Comparison of ENCODE assay signal across 15 mouse cellular contexts in genomic region chr16:40891338-40891737, GRCm38 (mm10).
DNase-seq lines count a peak whose midpoint lies in the region; ATAC-seq and TF ChIP-seq lines count a peak whose summit lies in the region.
"Had no signal": no experiment of that assay in that cellular context is flagged by ENCODE, and none has a peak within 500 bp of the region (broad histone marks: within the 10 kb centered on the region; RNA-seq: fewer than 3 reads in every experiment).

No protein-coding gene starts in this region.

- no peak overlapping the region for H3K4me2 ChIP-seq in midbrain, embryonic 11.5 days
- H3K4me2 ChIP-seq in forebrain, embryonic 13.5 days: no peak overlapping the region
- H3K4me2 ChIP-seq in hindbrain, postnatal 0 days (ENCODE audit: low read depth, low read length): no peak overlapping the region
- H3K4me2 ChIP-seq: embryonic facial prominence, embryonic 15.5 days; lung, embryonic 15.5 days had no signal

- 54% methylated on average over 7 of the region's 7 CpGs for WGBS in midbrain, embryonic 11.5 days
- 53% methylated on average over 7 of the region's 7 CpGs for WGBS in midbrain, embryonic 10.5 days
- 8% methylated on average over 7 of the region's 7 CpGs for WGBS in forebrain, embryonic 13.5 days
- 19% methylated on average over 7 of the region's 7 CpGs for WGBS in hindbrain, postnatal 0 days

- no peaks in the 10 kb centered on the region for H3K36me3 ChIP-seq in midbrain, embryonic 11.5 days (ENCODE audit: control insufficient read depth, insufficient read depth, low read length)
- H3K36me3 ChIP-seq in midbrain, embryonic 10.5 days: no peaks in the 10 kb centered on the region
- H3K36me3 ChIP-seq in forebrain, embryonic 13.5 days (ENCODE audit: poor library complexity, severe bottlenecking): no peaks in the 10 kb centered on the region
- no peaks in the 10 kb centered on the region for H3K36me3 ChIP-seq in hindbrain, postnatal 0 days (ENCODE audit: insufficient read depth, low read length)
- H3K36me3 ChIP-seq: embryonic facial prominence, embryonic 15.5 days; lung, embryonic 15.5 days had no signal

- peak; percentile 64 for ATAC-seq in midbrain, embryonic 11.5 days (ENCODE audit: low FRiP score)
- ATAC-seq in forebrain, embryonic 13.5 days: peak; percentile 92
- 0 out of 2 replicates have a peak, but pooled peaks have one; percentile 51 for ATAC-seq in hindbrain, postnatal 0 days

- intact Hi-C loops in gastrocnemius, adult 2 months (cut with DNase I): no loop called here

- H3K9me3 ChIP-seq in midbrain, embryonic 11.5 days (ENCODE audit: control insufficient read depth, low read length): no peaks in the 10 kb centered on the region
- H3K9me3 ChIP-seq in midbrain, embryonic 10.5 days (replicated peaks): no peaks in the 10 kb centered on the region
- no peaks in the 10 kb centered on the region for H3K9me3 ChIP-seq in forebrain, embryonic 13.5 days (replicated peaks)
- H3K9me3 ChIP-seq in hindbrain, postnatal 0 days (ENCODE audit: low read length): no peaks in the 10 kb centered on the region
- H3K9me3 ChIP-seq: embryonic facial prominence, embryonic 15.5 days; lung, embryonic 15.5 days had no signal

- no peaks in the 10 kb centered on the region for H3K4me1 ChIP-seq in midbrain, embryonic 11.5 days (ENCODE audit: control insufficient read depth, insufficient read depth, low read length)
- H3K4me1 ChIP-seq in midbrain, embryonic 10.5 days: peaks cover 6% of the 10 kb centered on the region
- H3K4me1 ChIP-seq in forebrain, embryonic 13.5 days: peaks cover 15% of the 10 kb centered on the region
- no peaks in the 10 kb centered on the region for H3K4me1 ChIP-seq in hindbrain, postnatal 0 days (ENCODE audit: insufficient read depth, low read length)
- H3K4me1 ChIP-seq: embryonic facial prominence, embryonic 15.5 days had no signal

- H3K27me3 ChIP-seq in midbrain, embryonic 11.5 days (ENCODE audit: control insufficient read depth, insufficient read depth, low read length): no peaks in the 10 kb centered on the region
- H3K27me3 ChIP-seq in midbrain, embryonic 10.5 days (ENCODE audit: low read depth, poor library complexity, severe bottlenecking): no peaks in the 10 kb centered on the region
- H3K27me3 ChIP-seq in forebrain, embryonic 13.5 days: no peaks in the 10 kb centered on the region
- H3K27me3 ChIP-seq in hindbrain, postnatal 0 days (ENCODE audit: insufficient read depth, low read length): no peaks in the 10 kb centered on the region
- H3K27me3 ChIP-seq: embryonic facial prominence, embryonic 15.5 days; lung, embryonic 15.5 days had no signal

- no peak for TF ChIP-seq CTCF in hindbrain, postnatal 0 days (IDR thresholded peaks at IDR 0.05; ENCODE audit: low read depth)
- no peak for TF ChIP-seq CTCF in gastrocnemius, adult 2 months (IDR thresholded peaks at IDR 0.05)

- H3K27ac ChIP-seq in midbrain, embryonic 11.5 days (ENCODE audit: low read depth, low read length): no peak overlapping the region
- no peak overlapping the region for H3K27ac ChIP-seq in midbrain, embryonic 10.5 days (replicated peaks)
- H3K27ac ChIP-seq in forebrain, embryonic 13.5 days: no peak overlapping the region
- no peak overlapping the region for H3K27ac ChIP-seq in hindbrain, postnatal 0 days
- H3K27ac ChIP-seq in gastrocnemius, adult 2 months: no peak overlapping the region
- H3K27ac ChIP-seq: embryonic facial prominence, embryonic 15.5 days; lung, embryonic 15.5 days had no signal

- no peak for DNase-seq in midbrain, embryonic 11.5 days (ENCODE audit: low spot score, missing footprints)
- DNase-seq in midbrain, embryonic 10.5 days (ENCODE audit: low spot score): no peak
- DNase-seq in hindbrain, postnatal 0 days (ENCODE audit: low spot score): peak; percentile 25
- peak; percentile 47 for DNase-seq in retina, embryonic 14.5 days (ENCODE audit: low spot score)
- no peak for DNase-seq in layer of hippocampus, adult 9-11 months
- DNase-seq in gastrocnemius, adult 2 months: no peak
- no peak for DNase-seq in layer of hippocampus, adult 8-10 months (ENCODE audit: low spot score in 2 of 2)
- DNase-seq: adrenal gland, postnatal 10 days; cerebellum, adult 11-12 months; heart, postnatal 14 days; kidney, postnatal 14 days; thymus, adult 18-20 months had no signal

- H3K9ac ChIP-seq in midbrain, embryonic 11.5 days (ENCODE audit: low read length): no peak overlapping the region
- no peak overlapping the region for H3K9ac ChIP-seq in forebrain, embryonic 13.5 days
- H3K9ac ChIP-seq in hindbrain, postnatal 0 days (replicated peaks; ENCODE audit: low read length): no peak overlapping the region
- H3K9ac ChIP-seq: embryonic facial prominence, embryonic 15.5 days; lung, embryonic 15.5 days had no signal

- H3K4me3 ChIP-seq in midbrain, embryonic 11.5 days (ENCODE audit: low read depth, low read length): no peak overlapping the region
- H3K4me3 ChIP-seq in midbrain, embryonic 10.5 days: no peak overlapping the region
- H3K4me3 ChIP-seq in forebrain, embryonic 13.5 days: no peak overlapping the region
- H3K4me3 ChIP-seq in hindbrain, postnatal 0 days (ENCODE audit: low read length): no peak overlapping the region
- H3K4me3 ChIP-seq in gastrocnemius, adult 2 months: no peak overlapping the region
- H3K4me3 ChIP-seq: embryonic facial prominence, embryonic 15.5 days; lung, embryonic 15.5 days had no signal

Comparison
In these comparisons a context has a peak if more than half of its experiments do, and no peak if none do; other contexts are left out.
1. DNase-seq: peak in hindbrain, postnatal 0 days (single experiment) and retina, embryonic 14.5 days (single experiment); none in midbrain, embryonic 11.5 days (single experiment), midbrain, embryonic 10.5 days (single experiment), layer of hippocampus, adult 9-11 months (single experiment), gastrocnemius, adult 2 months (single experiment) and layer of hippocampus, adult 8-10 months (0 of 2).
2. Peak in every context shown above with its lines, with median percentiles within 50 percentile points of each other: ATAC-seq.